ENCODE assay signal across 25 mouse cellular contexts in the genomic region with DNA sequence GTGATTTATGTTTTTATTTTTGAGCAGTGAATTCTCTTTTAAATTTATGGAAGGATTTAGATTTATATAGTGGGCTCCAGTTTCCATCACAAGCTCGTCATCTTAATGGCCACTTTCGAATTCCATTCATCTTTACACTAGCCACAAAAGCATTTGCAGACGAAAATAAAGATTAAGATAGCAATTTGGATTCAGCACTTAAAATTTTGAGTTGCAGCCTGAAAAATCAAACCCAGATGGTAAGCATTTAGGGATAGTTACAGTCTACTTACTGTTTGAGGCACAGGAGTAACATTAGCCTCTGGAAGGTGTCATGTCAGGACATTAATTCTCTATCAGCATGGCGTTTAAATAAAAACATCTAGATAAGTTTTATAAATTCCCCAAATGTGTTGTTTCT.
"Had no signal": no experiment of that assay in that cellular context is flagged by ENCODE, and none has a peak within 500 bp of the region (broad histone marks: within the 10 kb centered on the region; RNA-seq: fewer than 3 reads in every experiment).

No protein-coding gene starts in this region.

- H3K27ac ChIP-seq: gastrocnemius, adult 2 months; heart, embryonic 10.5 days; hindbrain, embryonic 10.5 days; hindbrain, embryonic 12.5 days; hindbrain, embryonic 14.5 days; kidney, embryonic 15.5 days; limb, embryonic 13.5 days; limb, embryonic 15.5 days; liver, embryonic 12.5 days; liver, embryonic 14.5 days had no signal

- H3K27me3 ChIP-seq: heart, embryonic 12.5 days; hindbrain, embryonic 12.5 days; kidney, embryonic 15.5 days; limb, embryonic 15.5 days; liver, embryonic 12.5 days had no signal

- H3K36me3 ChIP-seq: heart, embryonic 10.5 days; heart, embryonic 12.5 days; hindbrain, embryonic 10.5 days; hindbrain, embryonic 12.5 days; kidney, embryonic 15.5 days; limb, embryonic 13.5 days; limb, embryonic 15.5 days; liver, embryonic 12.5 days had no signal

- H3K4me3 ChIP-seq: gastrocnemius, adult 2 months; heart, embryonic 10.5 days; heart, embryonic 12.5 days; hindbrain, embryonic 10.5 days; hindbrain, embryonic 12.5 days; kidney, embryonic 15.5 days; limb, embryonic 13.5 days; limb, embryonic 15.5 days; liver, embryonic 12.5 days had no signal

- H3K9me3 ChIP-seq: heart, embryonic 10.5 days; heart, embryonic 12.5 days; hindbrain, embryonic 10.5 days; hindbrain, embryonic 12.5 days; kidney, embryonic 15.5 days; limb, embryonic 13.5 days; limb, embryonic 15.5 days; liver, embryonic 12.5 days had no signal

- H3K4me2 ChIP-seq: heart, embryonic 12.5 days; hindbrain, embryonic 12.5 days; hindbrain, embryonic 14.5 days; kidney, embryonic 15.5 days; limb, embryonic 13.5 days; limb, embryonic 15.5 days; liver, embryonic 12.5 days had no signal

- ATAC-seq: hindbrain, embryonic 16.5 days; intestine, embryonic 16.5 days; liver, embryonic 12.5 days had no signal

- H3K4me1 ChIP-seq: heart, embryonic 10.5 days; heart, embryonic 12.5 days; hindbrain, embryonic 10.5 days; hindbrain, embryonic 12.5 days; kidney, embryonic 15.5 days; limb, embryonic 15.5 days; liver, embryonic 12.5 days had no signal

- H3K9ac ChIP-seq: heart, embryonic 12.5 days; hindbrain, embryonic 12.5 days; hindbrain, embryonic 14.5 days; kidney, embryonic 15.5 days; limb, embryonic 13.5 days; limb, embryonic 15.5 days; liver, embryonic 12.5 days; liver, embryonic 14.5 days had no signal

- DNase-seq: gastrocnemius, adult 2 months; gastrocnemius, postnatal 10 days; gastrocnemius, postnatal 25 days; heart, adult 18-20 months; heart, postnatal 10 days; heart, postnatal 4 days; kidney, adult 11 months; kidney, adult 2 months; kidney, adult 9 months; kidney, postnatal 10 days; kidney, postnatal 36 days; layer of hippocampus, adult 9-11 months; layer of hippocampus, postnatal 36 days had no signal
